Mouse (Mus musculus): ENCODE results near the gene Auts2.
A peak's percentile ranks its signal among the peaks of the same experiment; 100 is the strongest.

Auts2 gene

GRCm38 (mm10) chr5:131839023-131839422 is 704.1 kb downstream of the Auts2 start:
- no peak for DNase-seq (ENCODE audit: low spot score in 2 of 2)

GRCm38 (mm10) chr5:131838064-131838463 is 705.1 kb downstream of the Auts2 start:
- no peak for DNase-seq (ENCODE audit: low spot score in 2 of 2)

GRCm38 (mm10) chr5:131836014-131836735 is 707.0 kb downstream of the Auts2 start:
- DNase-seq (ENCODE audit: low spot score in 2 of 2) = no peak

- no peak for DNase-seq (ENCODE audit: low spot score in 2 of 2)
Measured at GRCm38 (mm10) chr5:131832891-131833876, 710.0 kb downstream of the Auts2 start.

- DNase-seq (ENCODE audit: low spot score in 2 of 2) = no peak
Measured at GRCm38 (mm10) chr5:131830111-131830510, 713.0 kb downstream of the Auts2 start.

DNA sequence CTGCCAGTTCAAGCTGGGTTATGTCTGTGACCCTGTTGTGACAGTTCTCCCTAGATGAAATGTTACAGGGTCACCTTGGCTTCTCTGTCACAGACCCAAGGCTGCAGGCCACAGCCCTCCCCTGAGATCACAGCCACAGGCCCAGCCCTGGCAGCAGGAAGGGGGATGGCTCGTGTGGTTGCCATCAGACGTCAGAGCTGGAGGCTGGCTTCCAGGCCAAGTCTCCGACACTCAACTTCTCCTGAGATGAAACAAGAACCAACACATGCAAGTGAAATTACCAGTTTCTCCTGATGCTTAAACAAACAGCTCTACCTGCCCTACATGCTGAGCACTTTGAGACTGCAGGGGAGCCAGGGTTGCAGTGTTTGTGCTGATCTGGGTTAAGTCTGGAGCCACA is 713.9 kb downstream of the Auts2 start:
- DNase-seq (ENCODE audit: low spot score in 2 of 2) = no peak

DNA sequence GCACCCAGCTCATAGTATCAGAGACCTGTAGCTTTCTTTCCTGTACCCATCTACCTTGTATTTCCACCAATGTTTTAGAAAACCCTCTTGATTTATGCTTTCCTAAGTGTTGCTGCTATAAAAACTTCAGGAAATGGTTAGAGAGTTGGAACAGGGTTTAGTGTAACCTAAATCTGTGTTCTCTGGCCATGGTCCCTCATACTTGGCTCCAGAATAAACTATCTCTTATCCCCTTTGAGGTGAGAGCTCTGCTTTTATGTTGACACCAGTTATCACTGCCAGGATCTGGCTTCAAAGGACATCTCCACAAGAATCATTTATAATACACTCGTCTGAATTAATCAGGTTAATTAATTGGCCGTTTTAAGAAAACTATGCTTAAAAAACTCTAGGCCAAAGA is 714.5 kb downstream of the Auts2 start:
- DNase-seq (ENCODE audit: low spot score in 2 of 2) = no peak

- DNase-seq (ENCODE audit: low spot score in 2 of 2) = no peak
Measured at GRCm38 (mm10) chr5:131826362-131827261, 716.5 kb downstream of the Auts2 start.

DNA sequence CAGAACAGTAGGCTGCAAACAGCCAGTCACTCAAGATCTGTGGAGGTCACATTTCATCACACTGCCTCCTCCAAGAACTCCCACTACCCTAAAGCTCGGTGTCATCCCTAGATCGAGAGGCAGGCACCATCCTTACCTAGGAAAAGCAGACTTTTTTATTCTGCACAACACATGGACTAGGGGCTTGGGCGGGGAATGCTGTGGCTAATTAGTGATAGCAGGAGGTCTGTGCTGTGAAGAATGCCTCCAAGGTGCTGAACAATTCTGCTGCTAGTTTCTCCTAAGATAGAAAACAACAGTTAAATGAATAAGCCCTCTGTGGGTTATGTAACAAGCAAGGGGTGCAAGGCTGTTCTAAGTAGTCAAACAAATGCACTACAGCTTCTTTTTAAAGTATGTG is 717.7 kb downstream of the Auts2 start:
- DNase-seq (ENCODE audit: low spot score in 2 of 2) = peak in 1 of 2 experiments; percentile 47

- no peak for DNase-seq (ENCODE audit: low spot score in 2 of 2)
Measured at GRCm38 (mm10) chr5:131824197-131824991, 718.8 kb downstream of the Auts2 start.

DNA sequence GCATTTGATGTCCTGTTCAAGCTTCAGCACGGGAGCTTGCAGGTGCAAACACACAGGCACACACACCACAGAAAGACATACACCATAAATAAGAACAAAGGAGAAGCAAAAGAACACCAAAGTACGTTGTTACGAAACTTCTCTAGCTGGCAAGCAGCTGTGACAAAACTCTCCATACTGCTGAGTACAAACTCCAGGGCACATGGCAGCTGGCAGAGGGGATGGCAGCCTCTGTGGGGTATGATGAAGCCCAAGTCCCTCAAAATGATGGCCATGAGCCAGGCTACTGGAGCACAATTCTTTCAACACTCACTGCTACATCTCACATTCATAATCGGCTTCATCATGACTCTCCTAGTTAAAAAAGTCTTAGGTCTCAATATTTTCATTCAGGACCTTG is 721.7 kb downstream of the Auts2 start:
- no peak for DNase-seq (ENCODE audit: low spot score in 2 of 2)

- DNase-seq (ENCODE audit: low spot score in 2 of 2) = peak; percentile 76 to 80
Measured at GRCm38 (mm10) chr5:131819251-131819691, 723.9 kb downstream of the Auts2 start.

- DNase-seq (ENCODE audit: low spot score in 2 of 2) = no peak
Measured at GRCm38 (mm10) chr5:131815498-131815897, 727.6 kb downstream of the Auts2 start.

GRCm38 (mm10) chr5:131814503-131815003 is 728.6 kb downstream of the Auts2 start:
- DNase-seq (ENCODE audit: low spot score in 2 of 2) = peak in 1 of 2 experiments; percentile 60

DNA sequence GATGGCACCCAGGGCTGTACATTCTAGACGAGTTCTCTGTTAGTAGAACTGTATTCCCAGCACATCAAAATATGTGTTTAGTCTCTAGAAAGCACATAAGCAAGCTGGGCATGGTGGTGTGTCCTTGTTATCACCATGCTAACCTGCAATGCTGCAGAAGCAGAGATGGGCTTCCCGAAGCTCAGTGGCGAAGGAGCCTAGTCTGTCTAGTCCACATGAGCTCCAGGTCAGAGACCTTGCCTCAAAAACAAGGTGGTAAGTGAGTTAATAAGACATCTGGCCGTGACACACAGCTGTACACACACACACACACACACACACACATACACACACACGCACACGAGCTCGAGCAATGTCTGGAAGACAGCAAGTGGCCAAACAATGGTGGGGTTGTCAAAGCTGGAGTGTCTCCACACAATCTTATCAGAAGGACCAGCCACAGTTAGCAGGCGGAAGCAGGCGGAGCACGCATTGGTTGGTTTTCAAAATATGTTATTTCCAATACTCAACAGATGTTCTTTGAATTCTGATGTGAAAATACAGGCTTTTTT is 729.1 kb downstream of the Auts2 start:
- no peak for DNase-seq (ENCODE audit: low spot score in 2 of 2)

GRCm38 (mm10) chr5:131813331-131813781 is 729.8 kb downstream of the Auts2 start:
- DNase-seq (ENCODE audit: low spot score in 2 of 2) = peak; percentile 64 to 66

DNA sequence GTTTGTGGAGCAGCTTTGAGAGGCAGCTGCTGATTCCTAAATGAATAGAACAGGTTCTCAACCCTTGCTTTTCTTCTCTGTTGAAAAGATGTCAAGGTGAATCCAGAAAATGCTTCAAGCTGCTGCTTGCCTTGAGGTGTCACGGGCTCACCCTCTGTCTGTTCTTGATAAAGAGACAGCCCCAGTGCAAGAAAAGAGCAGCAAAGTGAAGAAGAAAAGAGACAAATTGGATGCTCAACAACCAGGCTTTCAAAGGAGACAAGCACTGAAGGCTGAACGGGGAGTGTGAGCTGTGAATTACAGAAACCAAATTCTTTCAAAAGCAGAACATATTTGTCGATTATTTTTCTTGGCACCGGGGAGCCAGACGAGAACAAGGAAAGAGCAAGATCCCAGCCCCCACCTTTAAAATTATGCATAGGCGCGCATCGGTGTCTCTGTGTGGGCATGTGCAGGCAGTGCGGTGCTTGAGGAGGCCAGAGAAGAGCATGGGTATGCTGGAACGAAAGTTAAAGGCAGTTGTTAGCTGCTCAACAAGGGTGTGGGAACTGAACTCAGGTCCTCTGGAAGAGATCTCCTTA is 730.6 kb downstream of the Auts2 start:
- peak in 1 of 2 experiments; percentile 36 for DNase-seq (ENCODE audit: low spot score in 2 of 2)

DNA sequence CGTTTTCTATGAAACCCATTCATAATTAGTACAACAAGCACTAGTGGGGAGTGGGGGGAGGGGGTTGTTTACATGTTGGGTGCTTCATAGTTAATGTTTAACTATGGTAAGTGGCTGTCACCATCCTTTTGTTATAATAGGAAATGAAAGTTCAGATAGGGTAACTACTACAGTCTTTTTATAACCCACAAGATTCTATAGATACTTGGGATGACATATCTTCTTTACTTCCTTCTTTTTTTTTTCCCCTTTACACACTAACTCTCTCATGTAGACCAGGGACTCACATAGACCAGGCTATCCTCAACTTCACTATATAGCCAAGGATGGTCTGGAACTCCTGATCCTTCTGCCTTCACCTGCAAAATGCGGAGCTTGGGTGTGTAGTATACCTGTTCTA is 736.8 kb downstream of the Auts2 start:
- DNase-seq (ENCODE audit: low spot score in 2 of 2) = no peak

- DNase-seq (ENCODE audit: low spot score in 2 of 2) = no peak
Measured at GRCm38 (mm10) chr5:131805277-131805676, 737.9 kb downstream of the Auts2 start.

- DNase-seq (ENCODE audit: low spot score in 2 of 2) = no peak
Measured at GRCm38 (mm10) chr5:131803609-131804008, 739.5 kb downstream of the Auts2 start.

Measured in right cerebral cortex, adult 2 months (tissue).